Mouse (Mus musculus) small intestine, adult 2 months (tissue): ENCODE measurements around the gene Ldlr.

ENCODE experiments used
- CTCF ChIP-seq: fragments of 200-500 bp; IDR thresholded peaks from 2 replicates; pipeline ENCODE4 v1.5.1; 2012; ENCODE audit warnings: low read depth, mild to moderate bottlenecking, control low read depth, inconsistent platforms, low read length, moderate library complexity, mixed read lengths; ENCODE audit not compliant: insufficient replicate concordance, insufficient read length; ENCODE audit errors: extremely low read depth
- POLR2A ChIP-seq: fragments of 200-500 bp; IDR thresholded peaks from 2 replicates; pipeline ENCODE4 v1.6.1; 2012; ENCODE audit warnings: low read depth, mild to moderate bottlenecking, control low read depth, inconsistent platforms, low read length, moderate library complexity

DNA sequence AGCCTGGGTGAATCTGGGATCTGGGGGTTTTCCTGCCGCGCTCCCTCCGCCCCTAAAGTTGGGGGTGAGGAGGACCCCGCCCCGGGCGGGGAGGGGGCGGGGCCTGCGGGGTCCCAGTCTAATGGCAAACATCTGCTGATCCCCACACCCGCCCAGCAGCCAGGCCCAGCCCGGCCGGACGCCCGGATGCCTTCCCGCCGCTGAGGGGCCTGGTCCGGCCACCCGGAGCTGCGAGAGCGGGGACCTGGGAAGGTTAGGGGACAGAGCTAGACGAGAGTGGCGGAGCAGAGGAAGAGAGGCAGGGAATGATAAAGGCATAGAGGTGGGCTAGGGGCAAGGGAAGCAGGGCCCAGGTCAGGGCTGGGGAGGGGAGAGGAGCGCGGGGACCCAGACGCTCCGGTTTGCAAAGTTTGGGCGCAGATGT lies 74.7 kb downstream of the Ldlr start:
- no peak for TF ChIP-seq CTCF
- no peak; the same call in 1 of the 2 replicates for TF ChIP-seq POLR2A
